Mouse (Mus musculus) mouse trophoblast stem cell (cell line): Measurements from ENCODE around the gene Raly.
"Not testable (repeated sequence)": the region's sequence is repeated elsewhere in the genome, so short reads cannot be mapped to it uniquely, and the experiment has no call there.

Experiments
- in situ Hi-C, 2 experiments: fragments of 300-500 bp; cut with MseI, MboI; formaldehyde crosslinking; loops; 2 replicates in 1 of 2; 3 replicates in 1 of 2; pipeline ENCODE4 v1.15.1; 2025

Raly gene

GRCm38 (mm10) chr2:154834149-154834865 lies 43.4 kb downstream of the Raly start:
- in situ Hi-C loops, result no loop called here

DNA sequence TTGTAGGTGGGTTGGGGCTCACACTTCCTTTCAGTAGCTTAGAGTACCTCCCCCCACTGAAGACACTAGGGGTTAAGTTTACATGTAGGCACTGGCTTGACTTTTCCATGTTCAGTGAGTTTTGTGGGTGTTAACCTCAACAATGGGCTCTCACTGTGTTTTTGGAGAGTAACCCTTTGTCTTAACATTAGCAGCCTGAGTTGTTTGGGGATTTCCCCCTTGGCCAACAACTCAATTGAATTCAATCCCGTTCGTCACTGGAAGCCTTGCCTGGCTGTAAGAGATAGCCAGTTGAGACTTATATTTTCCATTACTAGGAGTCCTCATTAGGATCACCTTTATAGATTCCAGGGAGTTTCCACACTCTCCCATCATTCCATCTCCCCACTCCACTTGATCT lies 45.6 kb downstream of the Raly start:
- in situ Hi-C loops, result no loop called here

DNA sequence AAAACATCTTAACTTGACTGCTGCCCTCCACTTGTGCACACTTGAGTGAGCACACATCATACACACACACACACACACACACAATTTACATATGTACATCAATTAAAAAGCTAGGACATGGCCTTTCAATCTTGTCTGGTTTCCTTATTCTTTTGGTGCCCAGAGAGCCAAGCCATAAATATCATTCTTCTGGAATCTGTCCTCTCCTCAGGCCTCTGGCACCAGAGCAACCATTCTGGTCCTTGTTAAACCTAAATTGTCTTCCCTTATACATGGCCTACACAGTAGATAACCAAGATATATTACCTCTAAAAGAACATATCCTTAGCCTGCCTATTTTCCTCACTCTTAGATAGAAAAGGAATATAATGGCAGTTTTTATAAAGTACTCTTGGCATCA lies 57.2 kb downstream of the Raly start:
- in situ Hi-C loops, result no loop called here

GRCm38 (mm10) chr2:154855383-154855782 lies 64.5 kb downstream of the Raly start:
- in situ Hi-C loops, result no loop called here

DNA sequence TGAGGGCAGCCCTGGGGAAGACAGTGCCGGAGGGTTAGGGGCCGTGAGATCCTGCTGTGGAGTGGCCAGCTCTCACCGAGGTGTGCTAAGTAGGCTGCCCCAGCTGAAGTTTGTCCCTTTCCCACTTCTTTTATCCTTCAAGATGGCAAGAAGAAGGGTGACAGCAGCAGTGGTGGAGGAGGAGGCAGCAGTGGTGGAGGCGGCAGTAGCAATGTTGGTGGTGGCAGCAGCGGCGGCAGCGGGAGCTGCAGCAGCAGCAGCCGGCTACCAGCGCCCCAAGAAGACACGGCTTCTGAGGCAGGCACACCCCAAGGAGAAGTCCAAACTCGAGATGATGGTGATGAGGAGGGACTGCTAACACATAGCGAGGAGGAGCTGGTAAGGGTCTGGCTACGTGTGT lies 72.8 kb downstream of the Raly start:
- in situ Hi-C loops, result no loop called here

- in situ Hi-C loops, result no loop called here
Observed at GRCm38 (mm10) chr2:154865696-154866095, 74.8 kb downstream of the Raly start.

GRCm38 (mm10) chr2:154868106-154868505 lies 77.2 kb downstream of the Raly start:
- in situ Hi-C loops, result no loop called here

- in situ Hi-C loops, result no loop called here
Observed at GRCm38 (mm10) chr2:154869954-154870641, 79.2 kb downstream of the Raly start.

- in situ Hi-C loops, result no loop called here
Observed at GRCm38 (mm10) chr2:154876621-154877020, 85.7 kb downstream of the Raly start.

DNA sequence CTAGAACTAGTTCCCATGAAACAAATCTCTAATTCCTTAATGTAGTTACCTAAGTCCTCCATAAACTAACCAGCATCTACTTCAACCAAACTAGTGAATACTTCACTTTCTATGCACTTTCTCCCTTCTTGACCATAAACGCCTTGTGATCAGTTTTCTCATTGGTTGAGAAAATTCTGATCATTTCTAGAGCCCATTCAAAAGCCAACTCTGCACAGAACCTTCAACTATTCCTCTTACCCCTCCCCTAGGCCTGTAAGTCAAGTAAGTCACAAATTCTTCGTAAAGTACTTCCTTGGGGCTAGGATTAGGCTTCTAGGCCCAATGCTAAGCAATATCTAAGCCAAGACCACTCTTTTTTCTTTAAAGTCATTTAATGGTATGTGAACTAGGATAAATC lies 100.7 kb downstream of the Raly start:
- in situ Hi-C loops, result no loop called here

DNA sequence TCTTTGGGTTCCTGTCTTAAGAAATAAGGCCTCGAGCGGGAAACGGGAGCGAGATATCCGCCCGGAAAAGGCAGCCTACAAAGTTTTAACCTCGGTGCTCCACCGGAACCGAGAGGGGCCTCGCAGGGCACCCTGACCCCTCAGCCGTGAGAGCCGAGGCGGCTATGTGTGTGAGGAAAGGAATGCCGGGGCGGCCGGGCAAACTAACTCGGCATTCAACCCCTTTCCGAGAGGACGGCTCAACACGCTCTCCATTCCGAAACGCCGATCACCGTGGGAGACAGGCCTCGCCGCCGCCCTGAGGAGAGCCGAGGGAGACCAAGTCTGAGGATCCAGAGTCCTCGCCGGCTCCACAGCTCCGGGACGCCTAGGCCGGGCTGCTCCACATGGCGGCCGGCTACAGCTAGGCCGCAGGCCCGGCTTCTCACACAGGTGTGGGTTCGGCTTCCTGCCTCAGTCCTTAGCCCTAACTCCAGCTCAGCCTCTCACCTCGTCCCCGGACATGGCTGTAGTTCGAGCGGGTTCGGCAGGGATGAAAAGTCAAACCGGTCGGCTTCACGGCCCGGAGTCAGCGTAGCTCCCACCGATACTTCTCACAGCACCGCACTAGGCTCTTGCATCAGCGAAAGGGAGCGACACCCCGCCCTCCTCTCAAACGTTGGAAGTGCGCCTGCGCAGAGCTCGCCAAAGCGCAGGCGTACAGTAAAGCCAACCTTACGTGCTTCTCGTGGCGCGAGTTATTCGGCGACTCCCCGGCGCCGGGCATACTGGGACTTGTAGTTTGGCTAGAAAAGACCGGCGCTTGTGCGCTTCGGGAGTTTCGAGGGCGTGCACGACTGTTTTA lies 101.5 kb downstream of the Raly start, which contains the start of gene Eif2s2:
TSS of gene Eif2s2 (minus strand) at position 735 of the 844 bp plus-strand sequence.
- in situ Hi-C loops, result no loop called here

GRCm38 (mm10) chr2:154893045-154893385 lies 102.1 kb downstream of the Raly start:
- in situ Hi-C loops, result no loop called here

DNA sequence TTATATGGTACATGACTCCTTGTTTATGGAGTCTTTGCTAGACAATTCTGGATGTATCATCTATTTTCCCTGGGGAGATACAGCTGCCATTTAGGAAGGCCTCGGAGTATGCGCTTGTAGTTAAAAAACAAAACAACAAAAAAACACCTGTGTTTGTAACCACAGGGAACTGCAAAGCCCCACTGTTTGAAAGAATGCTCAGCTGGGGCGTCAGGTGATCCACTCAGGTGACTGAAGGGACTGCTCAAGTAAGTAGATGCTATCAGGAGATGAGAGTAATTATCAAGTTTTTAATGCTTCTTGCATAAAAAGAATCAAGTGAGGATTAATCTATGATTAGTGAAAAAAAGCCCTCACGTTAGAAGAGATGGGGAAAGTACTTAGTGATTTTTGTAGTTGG lies 102.7 kb downstream of the Raly start:
- in situ Hi-C loops, result no loop called here

DNA sequence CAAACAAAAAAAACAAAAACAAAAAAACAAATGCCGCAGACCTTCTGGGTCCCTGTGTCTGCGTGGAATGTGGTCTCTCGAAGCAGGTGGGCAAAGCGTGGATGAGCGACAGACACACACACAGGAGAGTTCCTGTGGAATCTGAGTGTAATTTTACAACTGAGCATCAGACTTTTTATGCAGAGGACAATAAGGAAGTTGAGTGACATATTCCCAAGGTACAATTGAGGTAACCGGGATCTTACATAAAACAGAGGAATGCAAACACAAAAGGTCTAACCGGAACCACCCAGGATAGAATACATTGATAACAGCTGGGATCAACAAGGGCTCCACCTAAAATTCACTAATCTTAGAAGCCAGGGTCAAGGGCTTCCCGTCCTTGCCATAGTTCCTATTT lies 108.1 kb downstream of the Raly start:
- in situ Hi-C loops, result not testable (repeated sequence)

- in situ Hi-C loops, result not testable (repeated sequence)
Observed at GRCm38 (mm10) chr2:154899412-154899811, 108.5 kb downstream of the Raly start.

DNA sequence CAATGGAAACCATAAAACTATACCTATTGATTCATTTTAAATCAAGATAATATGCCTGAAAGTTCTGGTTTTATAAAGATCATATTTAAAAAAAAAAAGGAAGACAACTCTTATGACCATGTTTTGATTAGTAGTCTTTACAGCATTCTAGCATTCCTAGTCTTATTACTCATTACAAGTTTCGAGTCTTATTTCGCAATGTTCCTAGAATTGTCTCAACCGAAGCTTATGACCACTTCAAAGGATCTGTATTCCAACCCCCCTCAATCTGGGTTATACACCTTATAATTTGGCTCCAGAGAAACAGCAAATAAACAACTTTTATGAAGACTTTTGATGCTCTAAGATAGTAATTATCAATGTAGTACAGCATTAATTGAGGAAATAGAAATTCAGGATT lies 111.2 kb downstream of the Raly start:
- in situ Hi-C loops, result no loop called here

- in situ Hi-C loops, result no loop called here
Observed at GRCm38 (mm10) chr2:154905796-154906195, 114.9 kb downstream of the Raly start.

DNA sequence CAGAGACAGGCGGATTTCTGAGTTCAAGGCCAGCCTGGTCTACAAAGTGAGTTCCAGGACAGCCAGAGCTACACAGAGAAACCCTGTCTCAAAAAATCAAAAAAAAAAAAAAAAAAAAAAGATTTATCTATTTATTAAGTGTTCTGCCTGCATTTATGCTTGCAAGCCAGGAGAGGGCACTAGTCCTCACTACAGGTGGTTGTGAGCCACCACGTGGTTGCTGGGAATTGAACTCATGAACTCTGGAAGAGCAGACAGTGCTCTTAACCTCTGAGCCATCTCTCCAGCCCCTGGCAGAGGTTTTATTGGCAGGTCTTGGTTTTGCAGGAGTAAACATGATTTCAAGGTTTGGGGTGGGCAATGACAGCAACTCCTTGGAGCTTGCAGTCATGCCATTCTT lies 117.3 kb downstream of the Raly start:
- in situ Hi-C loops, result not testable (repeated sequence)

GRCm38 (mm10) chr2:154909789-154910188 lies 118.9 kb downstream of the Raly start:
- in situ Hi-C loops, result no loop called here

DNA sequence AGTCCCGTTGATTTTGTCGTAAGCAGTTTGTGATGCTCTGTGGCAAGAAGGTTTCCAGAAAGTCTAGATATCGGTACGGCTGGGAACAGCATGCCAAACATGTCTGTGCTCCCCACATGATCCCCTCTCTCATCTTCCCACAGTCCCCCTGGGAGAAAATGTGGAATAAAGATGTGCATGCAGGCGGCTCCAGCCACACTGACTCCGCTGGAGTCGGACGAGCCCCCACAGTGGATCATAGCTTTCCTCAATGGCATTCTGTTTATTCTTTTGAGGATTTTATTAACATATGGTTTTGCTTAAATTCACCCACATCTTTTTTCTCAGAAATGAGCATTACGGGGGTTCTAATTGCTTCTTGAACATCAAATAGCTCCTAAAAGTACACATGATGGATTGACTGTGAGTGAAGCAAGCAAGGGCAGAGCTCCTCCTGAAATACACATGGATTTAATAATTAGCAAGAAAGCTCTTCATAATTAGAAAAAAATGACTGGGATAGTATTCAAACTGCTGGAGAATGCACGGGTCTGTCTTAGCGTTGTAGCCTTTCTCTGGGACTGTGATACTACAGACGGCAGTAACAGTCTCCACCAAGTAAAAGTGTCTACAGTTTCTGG lies 125.1 kb downstream of the Raly start:
- in situ Hi-C loops, result no loop called here

DNA sequence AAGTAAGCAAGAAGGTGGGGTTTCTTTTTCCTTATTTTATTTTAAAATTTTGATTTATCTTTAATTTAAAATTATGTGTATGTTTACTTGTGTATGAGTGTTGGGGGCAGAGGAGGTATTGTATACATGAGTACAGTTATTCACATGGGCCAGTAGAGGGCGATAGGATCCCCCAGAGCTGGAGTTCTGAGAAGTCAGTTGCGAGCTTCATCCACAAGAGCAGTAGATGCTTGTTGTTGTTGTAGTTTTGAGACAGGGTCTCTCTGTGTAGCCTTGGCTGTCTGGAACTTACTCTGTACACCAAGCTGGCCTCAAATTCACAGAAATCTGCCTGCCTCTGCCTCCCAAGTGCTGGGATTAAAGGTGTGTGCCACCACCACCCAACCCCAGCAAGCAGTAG lies 125.7 kb downstream of the Raly start:
- in situ Hi-C loops, result no loop called here
